Comparison of ENCODE assay signal across 17 mouse cellular contexts in genomic region chr7:83074399-83074970, GRCm38 (mm10).
DNase-seq lines count a peak whose midpoint lies in the region; ATAC-seq and TF ChIP-seq lines count a peak whose summit lies in the region.
"Had no signal": no experiment of that assay in that cellular context is flagged by ENCODE, and none has a peak within 500 bp of the region (broad histone marks: within the 10 kb centered on the region; RNA-seq: fewer than 3 reads in every experiment).

No protein-coding gene starts in this region.

- peak overlapping the region; percentile 25 for H3K4me2 ChIP-seq in hindbrain, embryonic 16.5 days (ENCODE audit: low read length)
- peak overlapping the region; percentile 26; the same call in 1 of the 2 replicates for H3K4me2 ChIP-seq in forebrain, embryonic 15.5 days (replicated peaks)
- H3K4me2 ChIP-seq: heart, embryonic 11.5 days; limb, embryonic 12.5 days; liver, embryonic 15.5 days had no signal

- H3K9me3 ChIP-seq in hindbrain, embryonic 16.5 days (ENCODE audit: control insufficient read depth, low read length) = 0 out of 2 replicates have a peak, but pooled peaks cover 2% of the 10 kb centered on the region
- no peaks in the 10 kb centered on the region for H3K9me3 ChIP-seq in hindbrain, embryonic 10.5 days
- no peaks in the 10 kb centered on the region for H3K9me3 ChIP-seq in forebrain, embryonic 15.5 days
- H3K9me3 ChIP-seq: limb, embryonic 12.5 days; liver, embryonic 15.5 days had no signal

- no peak for TF ChIP-seq POLR2A in brain, embryonic 14.5 days (IDR thresholded peaks at IDR 0.05; ENCODE audit: borderline replicate concordance, extremely low read depth, insufficient read depth, insufficient read length, poor library complexity, severe bottlenecking)

- no peak overlapping the region for H3K27ac ChIP-seq in hindbrain, embryonic 16.5 days (ENCODE audit: low read depth, low read length)
- H3K27ac ChIP-seq in hindbrain, embryonic 10.5 days = no peak overlapping the region
- peak overlapping the region; percentile 57; the same call in 1 of the 2 replicates for H3K27ac ChIP-seq in forebrain, embryonic 15.5 days (replicated peaks)
- H3K27ac ChIP-seq: left cerebral cortex, adult 2 months; limb, embryonic 12.5 days; liver, embryonic 15.5 days had no signal

- H3K4me1 ChIP-seq in hindbrain, embryonic 16.5 days (ENCODE audit: control insufficient read depth, insufficient read depth, low read depth, low read length) = peaks cover 12% of the 10 kb centered on the region
- peaks cover 27% of the 10 kb centered on the region for H3K4me1 ChIP-seq in hindbrain, embryonic 10.5 days (replicated peaks)
- peaks cover 21% of the 10 kb centered on the region for H3K4me1 ChIP-seq in forebrain, embryonic 15.5 days
- H3K4me1 ChIP-seq: liver, embryonic 15.5 days had no signal

- no peak for TF ChIP-seq CTCF in brain, embryonic 14.5 days (IDR thresholded peaks at IDR 0.05; ENCODE audit: borderline replicate concordance, extremely low read depth, insufficient read depth, insufficient read length)

- H3K27me3 ChIP-seq in hindbrain, embryonic 16.5 days (replicated peaks; ENCODE audit: control insufficient read depth, insufficient read depth, low read length) = no peaks in the 10 kb centered on the region
- no peaks in the 10 kb centered on the region for H3K27me3 ChIP-seq in hindbrain, embryonic 10.5 days (ENCODE audit: insufficient read depth, poor library complexity, severe bottlenecking)
- no peaks in the 10 kb centered on the region for H3K27me3 ChIP-seq in forebrain, embryonic 15.5 days
- H3K27me3 ChIP-seq: limb, embryonic 12.5 days; liver, embryonic 15.5 days had no signal

- H3K9ac ChIP-seq in hindbrain, embryonic 16.5 days (ENCODE audit: low read depth, low read length) = no peak overlapping the region
- no peak overlapping the region for H3K9ac ChIP-seq in forebrain, embryonic 15.5 days (replicated peaks)
- H3K9ac ChIP-seq: limb, embryonic 12.5 days; liver, embryonic 15.5 days had no signal

- WGBS in hindbrain, embryonic 16.5 days = 60% methylated on average over 15 of the region's 15 CpGs
- WGBS in hindbrain, embryonic 10.5 days = 88% methylated on average over 15 of the region's 15 CpGs
- 41% methylated on average over 15 of the region's 15 CpGs for WGBS in forebrain, embryonic 15.5 days

- H3K36me3 ChIP-seq in hindbrain, embryonic 16.5 days (ENCODE audit: control insufficient read depth, insufficient read depth, low read length) = no peaks in the 10 kb centered on the region
- no peaks in the 10 kb centered on the region for H3K36me3 ChIP-seq in hindbrain, embryonic 10.5 days
- H3K36me3 ChIP-seq in forebrain, embryonic 15.5 days = no peaks in the 10 kb centered on the region
- H3K36me3 ChIP-seq: limb, embryonic 12.5 days; liver, embryonic 15.5 days had no signal

- intact Hi-C loops in left cerebral cortex, postnatal 36 days (cut with DNase I) = no loop called here

- ATAC-seq in hindbrain, embryonic 16.5 days = no peak
- ATAC-seq in forebrain, embryonic 15.5 days (replicated peaks) = peak; percentile 88
- ATAC-seq in megakaryocyte, adult 5-6 weeks (ENCODE audit: poor library complexity, severe bottlenecking) = 0 out of 2 replicates have a peak, but pooled peaks have one; percentile 4
- ATAC-seq: intestine, postnatal 0 days had no signal

- no peak for DNase-seq in hindbrain, embryonic 10.5 days (ENCODE audit: low spot score)
- peak; percentile 77 for DNase-seq in brain, embryonic 14.5 days (ENCODE audit: low read depth)
- DNase-seq in left cerebral cortex, postnatal 36 days (ENCODE audit: low spot score in 2 of 2) = no peak
- no peak for DNase-seq in right cerebral cortex, postnatal 4 days
- DNase-seq: adrenal gland, postnatal 14 days; heart, postnatal 36 days; kidney, postnatal 14 days; thymus, adult 18-20 months had no signal

- no peak overlapping the region for H3K4me3 ChIP-seq in hindbrain, embryonic 16.5 days (ENCODE audit: low read length)
- H3K4me3 ChIP-seq in hindbrain, embryonic 10.5 days = no peak overlapping the region
- no peak overlapping the region for H3K4me3 ChIP-seq in forebrain, embryonic 15.5 days
- H3K4me3 ChIP-seq: erythroblast, embryonic 14.5 days; left cerebral cortex, adult 2 months; limb, embryonic 12.5 days; liver, embryonic 15.5 days had no signal
